Mouse (Mus musculus): Measurements from ENCODE around the gene Osbpl8.

GRCm38 (mm10) chr10:111315940-111316339 is 151.4 kb downstream of the Osbpl8 start:
- no peak for TF ChIP-seq TAL1 (conservative IDR thresholded peaks at IDR 0.05; ENCODE audit: low read depth, low read length)
- no peak for TF ChIP-seq CTCF (IDR thresholded peaks at IDR 0.05; ENCODE audit: low read depth, low read length)
- no peak for TF ChIP-seq GATA1 (IDR thresholded peaks at IDR 0.05; ENCODE audit: borderline replicate concordance, low read length)

Measured in G1E (cell line).